Comparison of ENCODE assay signal across 22 mouse cellular contexts in the genomic region with DNA sequence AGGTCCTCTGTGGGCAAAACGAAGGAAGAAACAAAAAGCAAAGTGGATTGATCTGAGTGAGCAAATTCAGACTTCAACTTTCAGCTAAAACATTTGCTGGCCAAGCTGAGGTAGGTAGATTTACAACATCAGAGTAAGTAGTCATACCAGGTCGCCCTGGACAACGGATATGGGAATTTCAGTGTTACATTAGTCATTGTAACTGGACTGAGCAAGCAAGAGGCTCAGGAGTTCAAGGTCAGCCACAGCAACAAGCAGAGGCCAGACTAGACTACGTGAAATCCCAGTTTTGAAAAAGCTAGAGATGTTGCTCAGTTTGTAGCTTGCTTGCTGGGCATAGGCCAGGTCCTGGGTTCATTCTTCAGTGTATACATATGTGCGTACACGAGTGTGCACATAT. TPM values are rescaled to one million over a fixed set of nuclear protein-coding genes. Genes with fewer than 3 reads are reported as not detected.
A peak's percentile ranks its signal among the peaks of the same experiment; 100 is the strongest.
DNase-seq lines count a peak whose midpoint lies in the region; ATAC-seq and TF ChIP-seq lines count a peak whose summit lies in the region.
"Had no signal": no experiment of that assay in that cellular context is flagged by ENCODE, and none has a peak within 500 bp of the region (broad histone marks: within the 10 kb centered on the region; RNA-seq: fewer than 3 reads in every experiment).

No protein-coding gene starts in this region.

- no peak overlapping the region for H3K4me3 ChIP-seq in liver, adult 2 months (ENCODE audit: insufficient read depth, low read depth, low read length)
- H3K4me3 ChIP-seq in liver, postnatal 0 days (ENCODE audit: low read depth, low read length): no peak overlapping the region
- no peak overlapping the region for H3K4me3 ChIP-seq in neural tube, embryonic 15.5 days (replicated peaks)
- H3K4me3 ChIP-seq: forebrain, embryonic 10.5 days; forebrain, embryonic 13.5 days; heart, embryonic 10.5 days; heart, embryonic 13.5 days; hindbrain, embryonic 12.5 days; hindbrain, embryonic 15.5 days had no signal

- H3K27me3 ChIP-seq in liver, adult 2 months (ENCODE audit: control insufficient read depth, insufficient read depth, low read length): no peaks in the 10 kb centered on the region
- H3K27me3 ChIP-seq in liver, postnatal 0 days (ENCODE audit: insufficient read depth, low read length): no peaks in the 10 kb centered on the region
- H3K27me3 ChIP-seq in neural tube, embryonic 15.5 days (replicated peaks): no peaks in the 10 kb centered on the region
- H3K27me3 ChIP-seq: forebrain, embryonic 13.5 days; heart, embryonic 13.5 days; hindbrain, embryonic 12.5 days; hindbrain, embryonic 15.5 days had no signal

- no peak for TF ChIP-seq EP300 in liver, postnatal 0 days (IDR thresholded peaks at IDR 0.05; ENCODE audit: low read depth)

- no peak for ATAC-seq in liver, postnatal 0 days
- ATAC-seq in neural tube, embryonic 15.5 days (ENCODE audit: low FRiP score): no peak
- ATAC-seq: activated CD4-positive, CD25-positive, alpha-beta regulatory T cell, adult 4 months; forebrain, embryonic 13.5 days; forebrain, embryonic 16.5 days; intestine, postnatal 0 days had no signal

- H3K4me1 ChIP-seq in liver, adult 2 months (ENCODE audit: control insufficient read depth, insufficient read depth, low read length): peaks cover 2% of the 10 kb centered on the region; the same call in 1 of the 2 replicates
- H3K4me1 ChIP-seq in liver, postnatal 0 days (ENCODE audit: insufficient read depth): peaks cover 16% of the 10 kb centered on the region
- no peaks in the 10 kb centered on the region for H3K4me1 ChIP-seq in neural tube, embryonic 15.5 days
- H3K4me1 ChIP-seq: hindbrain, embryonic 15.5 days had no signal

- H3K4me2 ChIP-seq in liver, postnatal 0 days (ENCODE audit: low read depth, low read length): no peak overlapping the region
- no peak overlapping the region for H3K4me2 ChIP-seq in neural tube, embryonic 15.5 days
- H3K4me2 ChIP-seq: forebrain, embryonic 13.5 days; heart, embryonic 13.5 days; hindbrain, embryonic 12.5 days; hindbrain, embryonic 15.5 days had no signal

- H3K9ac ChIP-seq in liver, adult 2 months (ENCODE audit: low read depth, low read length): no peak overlapping the region
- H3K9ac ChIP-seq in liver, postnatal 0 days (replicated peaks): no peak overlapping the region
- H3K9ac ChIP-seq in neural tube, embryonic 15.5 days (replicated peaks): no peak overlapping the region
- H3K9ac ChIP-seq: forebrain, embryonic 13.5 days; heart, embryonic 13.5 days; hindbrain, embryonic 12.5 days; hindbrain, embryonic 15.5 days had no signal

- no peak for TF ChIP-seq POLR2A in liver, adult 2 months (IDR thresholded peaks at IDR 0.05; ENCODE audit: extremely low read depth, insufficient read depth, low read length)

- H3K79me2 ChIP-seq in liver, adult 2 months (ENCODE audit: control insufficient read depth, insufficient read depth, low read length): no peaks in the 10 kb centered on the region

- no peak overlapping the region for H3K27ac ChIP-seq in liver, adult 2 months (replicated peaks; ENCODE audit: insufficient read depth, low read depth, low read length)
- no peak overlapping the region for H3K27ac ChIP-seq in liver, postnatal 0 days (ENCODE audit: low read depth)
- H3K27ac ChIP-seq in neural tube, embryonic 15.5 days (replicated peaks): no peak overlapping the region
- H3K27ac ChIP-seq: forebrain, embryonic 10.5 days; forebrain, embryonic 13.5 days; heart, embryonic 10.5 days; heart, embryonic 13.5 days; hindbrain, embryonic 12.5 days; hindbrain, embryonic 15.5 days had no signal

- H3K9me3 ChIP-seq in liver, postnatal 0 days (ENCODE audit: low read length): no peaks in the 10 kb centered on the region
- H3K9me3 ChIP-seq in neural tube, embryonic 15.5 days (replicated peaks): no peaks in the 10 kb centered on the region
- H3K9me3 ChIP-seq: forebrain, embryonic 10.5 days; forebrain, embryonic 13.5 days; heart, embryonic 10.5 days; heart, embryonic 13.5 days; hindbrain, embryonic 12.5 days; hindbrain, embryonic 15.5 days had no signal

- peak; percentile 65 for DNase-seq in adrenal gland, adult 8-10 months
- no peak for DNase-seq in adrenal gland, postnatal 4 days (ENCODE audit: low spot score in 2 of 2)
- DNase-seq in liver, adult 2 months (ENCODE audit: extremely low read depth, low read depth, low spot score): peak; percentile 38
- no peak for DNase-seq in liver, postnatal 0 days
- DNase-seq in adrenal gland, postnatal 14 days: peak; percentile 74
- no peak for DNase-seq in kidney, adult 18-20 months
- DNase-seq: cerebellum, adult 18-20 months; cerebellum, adult 9-10 months; cerebellum, postnatal 14 days; gastrocnemius, postnatal 25 days; heart, postnatal 14 days; kidney, adult 8-10 months had no signal

- no peak for TF ChIP-seq CTCF in liver, adult 2 months (IDR thresholded peaks at IDR 0.05; ENCODE audit: low read depth, low read length)
- no peak for TF ChIP-seq CTCF in liver, postnatal 0 days (IDR thresholded peaks at IDR 0.05; ENCODE audit: low read depth)

- H3K36me3 ChIP-seq in liver, adult 2 months (ENCODE audit: control insufficient read depth, insufficient read depth, low read length): no peaks in the 10 kb centered on the region
- no peaks in the 10 kb centered on the region for H3K36me3 ChIP-seq in liver, postnatal 0 days (replicated peaks; ENCODE audit: insufficient read depth, low read length)
- H3K36me3 ChIP-seq in neural tube, embryonic 15.5 days: no peaks in the 10 kb centered on the region
- H3K36me3 ChIP-seq: forebrain, embryonic 10.5 days; heart, embryonic 10.5 days; heart, embryonic 13.5 days; hindbrain, embryonic 12.5 days; hindbrain, embryonic 15.5 days had no signal

- 59% methylated on average over 6 of the region's 6 CpGs for WGBS in liver, adult 2 months
- WGBS in liver, postnatal 0 days (ENCODE audit: insufficient replicate concordance): 70% methylated on average over 6 of the region's 6 CpGs
- 89% methylated on average over 6 of the region's 6 CpGs for WGBS in neural tube, embryonic 15.5 days

RNA-seq across cellular contexts. Expression of a gene that starts 22.5 kb away (rescaled TPM):
- 1 to 10 TPM; 2.6 to 4.7 (median 2.9) TPM for total RNA-seq in adrenal gland, adult 8-10 months (2022)
- 1 to 10 TPM; 1.7 to 2.0 TPM for total RNA-seq in adrenal gland, postnatal 4 days (2021)
- 0.09 and 0.27 TPM in 2 replicates for total RNA-seq in liver, adult 2 months (2014; rRNA removed)
- polyA plus RNA-seq in liver, adult 2 months (2012; rRNA removed): 0.15 TPM in 1 of 2 replicates, not detected in the other
- polyA plus RNA-seq in liver, postnatal 0 days (2015; fragmentation: Nextera tagmentation; extraction: Ambion mirVana): 0.17 and 0.42 TPM in 2 replicates
- 1.7 and 2.2 TPM in 2 replicates for total RNA-seq in adrenal gland, postnatal 14 days (2021)
- 2.1 and 2.7 TPM in 2 replicates for polyA plus RNA-seq in neural tube, embryonic 15.5 days (2015; fragmentation: Nextera tagmentation; extraction: Ambion mirVana)

RNA-seq across cellular contexts. Expression of a gene that starts 27.1 kb away (rescaled TPM):
- total RNA-seq in adrenal gland, adult 8-10 months (2022): 10 to 100 TPM; 38.9 to 56.4 (median 54.5) TPM
- 10 to 100 TPM; 63.1 to 64.2 TPM for total RNA-seq in adrenal gland, postnatal 4 days (2021)
- total RNA-seq in liver, adult 2 months (2014; rRNA removed): 12.4 and 14.8 TPM in 2 replicates
- polyA plus RNA-seq in liver, adult 2 months (2012; rRNA removed): 7.1 and 9.6 TPM in 2 replicates
- polyA plus RNA-seq in liver, postnatal 0 days (2015; fragmentation: Nextera tagmentation; extraction: Ambion mirVana): 8.3 and 9.1 TPM in 2 replicates
- total RNA-seq in adrenal gland, postnatal 14 days (2021): 81.6 and 129 TPM in 2 replicates
- polyA plus RNA-seq in neural tube, embryonic 15.5 days (2015; fragmentation: Nextera tagmentation; extraction: Ambion mirVana): 40.7 and 45.4 TPM in 2 replicates

Comparison
In these comparisons a context has a peak if more than half of its experiments do, and no peak if none do; other contexts are left out.
1. DNase-seq: peak in adrenal gland, adult 8-10 months (single experiment), liver, adult 2 months (single experiment) and adrenal gland, postnatal 14 days (single experiment); none in adrenal gland, postnatal 4 days (0 of 2), liver, postnatal 0 days (single experiment) and kidney, adult 18-20 months (single experiment).